Mouse (Mus musculus) adrenal gland, adult (tissue): ENCODE data around the gene Ctdsp1.

Experiments used
- DNase-seq, 2 experiments: peaks; one replicate each; pipeline ENCODE4 v3.0.0; 2022 to 2023; ENCODE audit warnings: low spot score in 1 of 2; ENCODE audit not compliant: inconsistent age in 2 of 2

Ctdsp1 gene

GRCm38 (mm10) chr1:74390924-74391748 lies at the start of gene Ctdsp1:
Ctdsp1 (plus strand) TSS chr1:74391509.
- peak; percentile 99 for DNase-seq

- no peak for DNase-seq
These were observed 49.4 kb upstream of the Ctdsp1 start for GRCm38 (mm10) chr1:74341898-74342297.

GRCm38 (mm10) chr1:74342308-74342707 lies 49.0 kb upstream of the Ctdsp1 start:
- no peak for DNase-seq

DNA sequence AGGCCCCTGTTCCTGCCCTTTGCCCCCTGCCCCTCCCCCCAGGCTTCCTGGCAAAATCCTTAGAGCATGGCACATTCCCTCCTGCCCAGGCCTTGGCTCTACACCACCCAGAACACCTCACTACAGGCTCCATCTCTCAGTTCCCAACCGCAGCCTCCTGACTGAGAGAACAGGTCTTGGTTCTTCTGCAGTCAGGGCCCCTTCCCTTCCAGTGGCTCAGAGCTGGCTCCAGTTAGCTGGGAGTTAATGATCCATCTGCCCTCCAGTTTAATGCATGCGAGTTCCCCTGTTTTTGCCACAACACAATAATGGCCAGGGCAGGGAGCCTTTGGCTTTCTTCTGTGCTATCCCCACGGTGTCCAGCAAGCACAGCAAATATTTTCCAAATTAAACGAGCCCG lies 48.1 kb upstream of the Ctdsp1 start:
- DNase-seq: no peak

DNA sequence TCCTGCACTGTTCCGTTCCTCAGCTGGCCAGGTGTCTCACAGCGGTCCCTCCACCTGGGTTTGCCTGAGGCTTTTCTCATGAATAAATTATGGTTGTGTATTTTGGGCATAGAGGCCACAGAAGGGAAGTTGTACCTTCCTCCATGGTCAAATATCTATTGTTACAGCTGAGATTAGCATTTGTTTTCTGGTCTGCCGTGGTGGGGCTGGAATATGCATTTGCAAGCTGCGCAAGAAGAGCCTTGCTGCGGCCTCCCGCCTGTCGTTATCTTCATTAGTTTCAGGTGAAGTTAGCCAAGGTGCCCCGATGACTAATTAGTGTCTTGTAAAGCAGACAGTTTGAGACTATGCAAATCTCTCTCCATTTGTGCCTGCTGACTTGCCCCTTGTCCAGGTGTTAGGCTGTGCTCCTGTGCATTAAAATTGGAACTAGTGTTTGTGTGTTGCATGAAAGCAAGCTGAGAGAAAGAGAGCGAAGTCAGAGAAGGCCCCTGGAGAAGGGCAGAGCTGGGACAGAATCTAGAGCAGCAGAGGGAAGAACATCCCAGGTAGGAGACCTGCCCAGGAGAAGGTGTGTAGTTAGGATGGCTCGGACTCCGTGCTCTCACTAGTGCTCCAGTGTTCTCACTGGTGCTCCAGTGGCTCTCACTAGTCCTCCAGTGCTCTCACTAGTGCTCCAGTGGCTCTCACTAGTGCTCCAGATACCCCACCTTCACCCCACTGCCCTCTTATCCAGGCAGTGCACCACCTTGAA lies 47.0 kb upstream of the Ctdsp1 start:
- DNase-seq: no peak

DNA sequence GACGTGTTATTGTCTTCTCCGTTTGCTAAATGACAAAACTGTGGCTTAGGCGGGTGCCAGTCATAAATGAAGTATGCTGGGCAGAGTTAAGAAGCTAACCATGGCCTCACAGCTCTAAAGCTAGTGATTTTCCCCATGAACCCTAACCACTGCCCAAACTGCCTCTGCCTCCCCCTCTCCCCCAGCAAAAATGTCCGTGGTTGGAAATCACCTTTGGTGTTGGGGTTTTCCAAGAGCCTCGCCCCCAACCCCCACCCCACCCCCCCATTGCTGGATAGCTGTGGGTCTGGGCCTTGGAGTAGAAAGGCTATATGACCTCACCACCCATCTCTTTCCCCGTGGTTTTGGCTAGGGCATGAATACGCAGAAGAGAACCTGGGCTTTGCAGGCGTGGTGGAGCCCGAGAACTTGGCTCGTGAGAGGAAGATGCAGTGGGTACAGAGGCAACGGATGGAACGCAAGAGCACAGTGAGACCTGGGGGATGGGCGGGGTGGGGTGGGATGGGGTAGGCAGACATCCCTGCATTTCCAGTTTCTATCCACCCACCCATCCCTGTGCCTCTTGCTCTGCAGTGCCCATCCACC lies 40.0 kb upstream of the Ctdsp1 start:
- DNase-seq: no peak

- peak; percentile 55 to 86 for DNase-seq
These were observed 38.7 kb upstream of the Ctdsp1 start for GRCm38 (mm10) chr1:74352532-74353096.

DNA sequence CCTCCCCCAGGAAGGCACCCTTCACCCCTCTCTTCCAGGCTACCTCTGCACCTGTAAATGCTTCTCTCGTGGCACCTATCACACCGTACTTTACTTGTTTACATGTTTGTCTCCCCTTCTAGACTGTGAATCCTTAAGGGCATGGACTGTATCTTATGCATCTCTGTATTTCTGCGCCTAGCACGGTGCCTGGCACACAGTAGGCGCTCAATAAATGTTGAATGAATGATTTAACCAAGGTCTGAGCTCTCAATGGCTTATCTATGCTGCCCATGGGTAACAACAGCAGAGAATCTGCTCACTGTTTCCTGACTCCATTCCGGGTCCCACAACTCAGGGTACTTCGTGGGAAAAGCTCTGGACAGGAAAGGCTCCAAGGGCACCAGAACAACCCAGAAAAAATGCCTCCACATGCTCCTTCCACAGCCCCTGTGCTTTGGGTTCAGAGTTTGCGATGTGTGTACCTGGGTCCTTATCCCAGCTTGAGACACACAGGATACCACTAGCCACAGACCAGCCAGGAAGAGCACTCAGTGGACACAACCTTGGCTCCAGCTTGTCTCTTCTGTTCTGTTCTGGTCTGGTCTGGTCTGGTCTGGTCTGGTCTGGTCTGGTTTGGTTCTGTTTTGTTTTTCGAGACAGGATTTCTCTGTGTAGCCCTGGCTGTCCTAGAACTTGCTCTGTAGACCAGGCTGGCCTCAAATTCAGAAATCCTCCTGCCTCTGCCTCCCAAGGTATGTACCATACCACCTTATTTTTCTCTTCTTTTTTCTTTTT lies 37.7 kb upstream of the Ctdsp1 start:
- DNase-seq: no peak

DNA sequence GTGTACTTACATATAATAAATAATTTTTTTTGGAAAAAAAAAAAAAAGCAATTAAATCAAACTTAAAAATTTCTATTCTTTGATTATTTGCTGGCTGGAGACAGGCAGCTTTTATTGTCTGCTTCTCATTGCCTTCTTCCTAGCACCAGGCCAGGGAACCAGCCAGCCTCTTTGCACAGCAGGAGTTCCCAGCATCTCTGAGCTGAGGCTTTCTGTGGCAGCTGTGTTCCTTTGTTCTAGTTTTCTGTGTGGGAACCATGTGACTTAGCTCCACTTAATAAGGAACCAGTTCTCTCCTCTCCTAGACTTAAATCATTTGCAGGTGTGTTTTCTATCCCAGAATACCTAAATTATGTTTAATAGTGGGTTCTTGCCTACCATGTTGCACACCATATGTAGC lies 33.8 kb upstream of the Ctdsp1 start:
- no peak for DNase-seq

GRCm38 (mm10) chr1:74359952-74360517 lies 31.3 kb upstream of the Ctdsp1 start:
- no peak for DNase-seq

DNA sequence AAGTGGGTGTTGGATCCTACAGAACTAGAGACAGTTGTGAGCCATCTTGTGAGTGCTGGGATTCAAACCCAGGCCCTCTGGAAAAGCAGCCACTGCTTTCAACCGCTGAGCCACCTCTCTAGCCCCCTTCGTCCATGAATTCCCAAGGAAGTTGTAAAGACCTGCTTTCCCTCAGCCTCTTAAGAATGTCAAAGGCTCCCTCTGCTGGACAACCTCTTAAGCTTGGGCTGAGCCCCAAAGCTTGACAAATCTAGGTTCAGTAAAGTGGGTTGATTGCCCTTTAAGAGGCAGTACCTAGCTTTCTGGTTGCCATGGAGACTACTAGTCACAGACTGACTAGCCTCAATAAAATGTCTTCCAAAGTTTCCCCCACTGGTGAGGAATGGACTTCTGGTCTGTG lies 29.5 kb upstream of the Ctdsp1 start, which contains the start of gene Catip:
Catip (plus strand) TSS at position 297 of the 400 bp plus-strand sequence.
- DNase-seq: peak; percentile 67 to 92

DNA sequence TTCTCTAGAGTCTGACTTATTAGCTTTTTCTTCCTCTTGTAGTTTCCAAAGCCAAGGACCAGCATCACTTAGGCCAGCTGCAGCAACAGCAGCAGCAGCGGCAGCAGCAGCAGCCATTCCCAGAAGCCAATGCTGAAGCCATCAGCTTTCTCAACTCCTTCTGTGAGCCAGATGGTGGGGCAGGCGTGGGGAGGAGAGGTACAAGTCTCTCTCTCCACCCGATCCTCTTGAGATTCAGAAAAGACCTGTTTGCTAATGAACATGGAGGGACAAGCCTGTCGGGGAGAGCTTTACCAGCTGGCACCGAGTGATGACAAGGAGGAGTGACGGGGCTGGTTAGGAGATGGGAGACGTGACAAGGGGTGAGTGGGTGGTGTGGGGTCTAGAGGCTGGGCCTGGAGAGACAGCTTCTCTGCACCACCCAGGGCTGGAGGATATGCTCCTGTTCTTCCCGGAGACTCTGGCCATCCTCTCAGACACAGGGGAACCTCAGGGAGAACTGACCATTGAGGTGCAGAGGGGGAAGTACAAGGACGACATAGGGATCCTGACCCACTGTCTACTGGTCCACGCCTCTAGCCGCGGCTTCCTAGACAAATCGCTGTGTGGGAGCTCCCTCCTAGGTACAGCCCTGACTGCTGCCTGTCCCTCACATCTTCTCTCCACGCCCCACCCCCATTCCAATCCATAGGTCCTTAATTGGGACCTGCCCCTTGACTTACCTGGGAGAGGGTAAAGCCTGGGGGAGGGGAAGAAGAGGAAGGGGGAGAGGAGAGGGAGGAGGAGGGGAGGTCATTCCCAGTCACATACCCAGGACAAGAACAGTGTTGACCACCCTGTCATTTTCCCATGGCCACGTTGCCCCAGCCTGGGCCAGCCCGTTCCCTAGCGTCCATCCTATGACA lies 28.7 kb upstream of the Ctdsp1 start:
- peak in 1 of 2 experiments; percentile 10 for DNase-seq

DNA sequence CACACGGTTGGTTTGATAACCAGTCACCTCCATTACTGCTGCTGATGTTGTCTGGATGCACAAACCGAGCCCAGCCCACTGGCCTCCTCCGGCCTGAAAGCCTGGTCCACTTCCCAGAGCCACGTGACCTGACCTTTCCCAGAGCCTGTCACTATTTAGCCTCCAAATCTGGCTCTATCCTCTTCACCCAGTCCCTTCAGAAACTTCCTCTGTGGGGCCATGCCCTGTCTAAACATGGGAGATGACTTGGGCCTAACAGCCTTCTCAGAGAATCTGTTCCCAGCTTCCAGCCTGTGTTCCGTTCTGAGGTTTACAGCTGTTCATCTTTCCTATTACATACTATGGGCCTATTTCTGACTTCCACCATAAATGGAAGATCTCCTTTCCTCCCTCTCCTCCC lies 27.9 kb upstream of the Ctdsp1 start:
- peak in 1 of 2 experiments; percentile 18 for DNase-seq

DNA sequence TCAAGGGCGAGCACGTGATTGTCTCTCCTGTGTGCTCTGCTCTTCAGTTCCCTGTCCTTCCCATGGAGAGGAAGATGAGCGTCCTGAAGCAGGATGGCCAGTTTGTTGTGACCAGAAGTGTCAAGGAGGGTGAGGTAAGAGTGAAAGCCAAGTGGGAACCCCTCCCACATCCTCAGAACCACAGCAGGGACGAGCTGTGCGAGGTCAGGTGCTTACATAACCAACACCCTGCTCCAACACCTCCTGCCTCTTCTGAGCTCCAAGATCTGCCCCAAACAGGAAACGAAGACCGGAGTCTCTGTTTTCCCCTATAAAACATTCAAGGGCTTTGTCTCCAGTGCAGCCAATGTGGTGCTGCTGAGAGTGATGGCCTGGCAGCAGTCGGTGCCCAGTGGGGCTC lies 27.0 kb upstream of the Ctdsp1 start:
- no peak for DNase-seq

GRCm38 (mm10) chr1:74367886-74368645 lies 23.2 kb upstream of the Ctdsp1 start:
- peak; percentile 68 to 74 for DNase-seq

- DNase-seq: peak in 1 of 2 experiments; percentile 8
These were observed 21.3 kb upstream of the Ctdsp1 start for GRCm38 (mm10) chr1:74370040-74370439.

DNA sequence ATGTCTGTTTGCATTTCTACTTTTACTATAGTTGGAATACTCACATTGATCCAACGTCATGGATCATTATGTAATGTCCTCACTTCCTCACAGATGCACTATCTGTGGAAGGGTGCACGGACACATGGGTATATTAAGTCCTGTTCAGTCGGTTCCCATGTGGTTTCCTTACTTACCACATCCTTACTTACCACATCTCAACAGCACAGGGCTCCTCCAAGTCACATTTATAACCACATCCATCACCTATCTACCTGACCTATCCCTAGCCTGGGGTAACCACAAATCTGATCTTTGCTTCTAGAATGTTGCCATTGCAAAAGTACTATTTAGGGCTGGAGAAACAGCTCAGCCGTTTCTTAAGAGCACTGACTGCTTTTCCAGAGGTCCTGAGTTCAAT lies 17.9 kb upstream of the Ctdsp1 start:
- DNase-seq: no peak

DNA sequence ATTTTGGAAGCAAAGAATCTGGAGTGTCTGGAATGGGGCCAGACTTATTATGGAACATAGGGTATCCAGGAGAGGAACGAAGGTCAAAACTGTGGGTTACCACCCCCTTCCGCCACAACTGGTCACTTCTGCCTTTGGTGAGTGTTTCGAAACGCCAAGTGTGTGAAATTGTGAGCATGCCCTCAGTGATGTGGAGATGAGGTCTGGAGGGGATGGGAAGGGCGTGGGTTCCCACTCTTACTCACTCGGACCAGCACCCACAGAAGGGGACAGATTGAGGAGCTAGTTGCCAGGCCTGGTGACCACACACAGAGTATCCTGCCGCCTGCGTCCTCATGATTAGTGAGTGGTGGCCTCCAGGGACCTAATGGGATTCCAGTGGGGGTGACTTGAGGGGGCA lies 16.3 kb upstream of the Ctdsp1 start, which contains the start of gene Slc11a1:
Slc11a1 (plus strand) TSS at position 216 of the 400 bp plus-strand sequence.
- peak in 1 of 2 experiments; percentile 58 for DNase-seq
